Mouse (Mus musculus) left cerebral cortex, postnatal 14 days (tissue): ENCODE measurements around the gene Olfr266. TPM values are rescaled to one million over a fixed set of nuclear protein-coding genes. Genes with fewer than 3 reads are reported as not detected.

Experiments used
- DNase-seq, 2 experiments: peaks; one replicate each; pipeline ENCODE4 v3.0.0; 2021 to 2022; ENCODE audit warnings: low spot score in 2 of 2, mixed read lengths in 1 of 2
- intact Hi-C: fragments of 180-260 bp; cut with DNase I; formaldehyde crosslinking; loops from one replicate; pipeline ENCODE4 v1.15.1; 2025
- long read RNA-seq, 2 experiments: library from polyadenylated mRNA; stranded (forward); transcript quantifications; one replicate each; pipeline ENCODE4 v2.0.0; 2021
- total RNA-seq, 2 experiments: library from RNA; stranded (reverse); gene quantifications; 2 replicates each; pipeline ENCODE4 v1.2.3; 2021

The Olfr266 gene
- total RNA-seq: not detected
- long read RNA-seq, experiment 1: 0 reads
- long read RNA-seq, experiment 2: 0 reads

- DNase-seq: no peak
- intact Hi-C loops: no loop called here
Measured at GRCm38 (mm10) chr3:106826187-106826586, at the start of gene Olfr266. Olfr266 (minus strand) TSS chr3:106826287.

- peak; percentile 12 to 14 for DNase-seq
- intact Hi-C loops: loop anchor here (5.0 kb wide), 1 partner anchor 853 kb away; no protein-coding TSS in a partner anchor
Measured at GRCm38 (mm10) chr3:106875626-106876025, 49.5 kb upstream of the Olfr266 start.

- intact Hi-C loops: no loop called here
- no peak for DNase-seq
Measured at GRCm38 (mm10) chr3:106872893-106873292, 46.8 kb upstream of the Olfr266 start.

GRCm38 (mm10) chr3:106832107-106832506 is 6.0 kb upstream of the Olfr266 start:
- intact Hi-C loops: no loop called here
- DNase-seq: no peak

GRCm38 (mm10) chr3:106817676-106818075 is 8.4 kb downstream of the Olfr266 start:
- intact Hi-C loops: no loop called here
- DNase-seq: no peak

- DNase-seq: no peak
- intact Hi-C loops: no loop called here
Measured at GRCm38 (mm10) chr3:106808972-106809695, 17.0 kb downstream of the Olfr266 start.

GRCm38 (mm10) chr3:106798079-106798478 is 28.0 kb downstream of the Olfr266 start:
- intact Hi-C loops: no loop called here
- DNase-seq: no peak

GRCm38 (mm10) chr3:106789930-106790329 is 36.2 kb downstream of the Olfr266 start, which contains the start of gene Cd53:
Cd53 (minus strand) TSS chr3:106790149.
- intact Hi-C loops: no loop called here
- peak; percentile 2 to 7 for DNase-seq

- intact Hi-C loops: no loop called here
- DNase-seq: no peak
Measured at GRCm38 (mm10) chr3:106788440-106788887, 37.6 kb downstream of the Olfr266 start.

- DNase-seq: no peak
- intact Hi-C loops: no loop called here
Measured at GRCm38 (mm10) chr3:106787972-106788371, 38.1 kb downstream of the Olfr266 start.

GRCm38 (mm10) chr3:106785130-106785529 is 41.0 kb downstream of the Olfr266 start:
- no peak for DNase-seq
- intact Hi-C loops: no loop called here

- DNase-seq: no peak
- intact Hi-C loops: loop anchor here (2.0 kb wide), 1 partner anchor 109 kb away; no protein-coding TSS in a partner anchor
Measured at GRCm38 (mm10) chr3:106771834-106772233, 54.3 kb downstream of the Olfr266 start.

Other genes with a start within 250 kb of the Olfr266 start
- gene Lrif1, start 141.3 kb downstream of the Olfr266 start, total RNA-seq: 10 to 100 TPM; 17.6 to 18.4 TPM
- 10 to 100 TPM; 10.6 to 10.7 TPM for gene Cd53, start 36.1 kb downstream of the Olfr266 start, total RNA-seq
- 10 to 100 TPM; 28.5 to 28.6 TPM for gene Kcna3, start 209.9 kb upstream of the Olfr266 start, total RNA-seq